Mouse (Mus musculus): ENCODE results near the gene Ces2e. TPM values are rescaled to one million over a fixed set of nuclear protein-coding genes. Genes with fewer than 3 reads are reported as not detected.

Gene Ces2e
- polyA plus RNA-seq, 1 experiment = 713 TPM

- Histone ChIP-seq H3K27ac (ENCODE audit: insufficient read depth, low read depth, low read length) (no peak overlapping the region), H3K4me3 (ENCODE audit: low read depth, low read length) (no peak overlapping the region), H3K4me1 (ENCODE audit: control insufficient read depth, insufficient read depth, insufficient read length, low read length) (0 out of 2 replicates have a peak, but pooled peaks cover 2% of the 10 kb centered on the region), H3K27me3 (ENCODE audit: control insufficient read depth, insufficient read depth, low read length) (no peaks in the 10 kb centered on the region), H3K36me3 (ENCODE audit: control insufficient read depth, insufficient read depth, low read length) (no peaks in the 10 kb centered on the region)
- TF ChIP-seq POLR2A (IDR thresholded peaks at IDR 0.05; ENCODE audit: low read depth, low read length) (no peak), CTCF (IDR thresholded peaks at IDR 0.05; ENCODE audit: extremely low read depth, insufficient read length, insufficient replicate concordance, low read depth, low read length) (no peak)
- 71% methylated on average over 2 of the region's 2 CpGs for whole genome bisulfite sequencing
These were observed 18.6 kb downstream of the Ces2e start for GRCm38 (mm10) chr8:104944665-104945064.

- TF ChIP-seq CTCF (IDR thresholded peaks at IDR 0.05; ENCODE audit: extremely low read depth, insufficient read length, insufficient replicate concordance, low read depth, low read length) (no peak), POLR2A (IDR thresholded peaks at IDR 0.05; ENCODE audit: low read depth, low read length) (no peak)
- no peaks in the 10 kb centered on the region for H3K27me3 ChIP-seq (ENCODE audit: control insufficient read depth, insufficient read depth, low read length)
- 0 out of 2 replicates have a peak, but pooled peaks cover 2% of the 10 kb centered on the region for H3K4me1 ChIP-seq (ENCODE audit: control insufficient read depth, insufficient read depth, insufficient read length, low read length)
- WGBS = 37% methylated on average over 4 of the region's 4 CpGs
- H3K36me3 ChIP-seq (ENCODE audit: control insufficient read depth, insufficient read depth, low read length) = no peaks in the 10 kb centered on the region
- no peak within 1 kb of the TSS for H3K4me3 ChIP-seq (ENCODE audit: low read depth, low read length)
- no peak within 1 kb of the TSS for H3K27ac ChIP-seq (ENCODE audit: insufficient read depth, low read depth, low read length)
These were observed 21.0 kb downstream of the Ces2e start, which contains the start of gene Ces2f for GRCm38 (mm10) chr8:104947056-104947455. Gene Ces2f, plus strand, starts transcription at chr8:104947356.

- Histone ChIP-seq H3K36me3 (ENCODE audit: control insufficient read depth, insufficient read depth, low read length) (no peaks in the 10 kb centered on the region), H3K27me3 (ENCODE audit: control insufficient read depth, insufficient read depth, low read length) (no peaks in the 10 kb centered on the region), H3K4me3 (ENCODE audit: low read depth, low read length) (no peak overlapping the region), H3K27ac (ENCODE audit: insufficient read depth, low read depth, low read length) (no peak overlapping the region), H3K4me1 (ENCODE audit: control insufficient read depth, insufficient read depth, insufficient read length, low read length) (0 out of 2 replicates have a peak, but pooled peaks cover 2% of the 10 kb centered on the region)
- no peak for TF ChIP-seq POLR2A (IDR thresholded peaks at IDR 0.05; ENCODE audit: low read depth, low read length)
- TF ChIP-seq CTCF (IDR thresholded peaks at IDR 0.05; ENCODE audit: extremely low read depth, insufficient read length, insufficient replicate concordance, low read depth, low read length) = no peak
- 76% methylated on average over 5 of the region's 5 CpGs for WGBS
These were observed 23.0 kb downstream of the Ces2e start for GRCm38 (mm10) chr8:104949031-104949430.

- Histone ChIP-seq H3K4me1 (ENCODE audit: control insufficient read depth, insufficient read depth, insufficient read length, low read length) (peaks cover 18% of the 10 kb centered on the region), H3K27me3 (ENCODE audit: control insufficient read depth, insufficient read depth, low read length) (no peaks in the 10 kb centered on the region), H3K36me3 (ENCODE audit: control insufficient read depth, insufficient read depth, low read length) (no peaks in the 10 kb centered on the region), H3K27ac (ENCODE audit: insufficient read depth, low read depth, low read length) (peak within 1 kb of the TSS; percentile 59), H3K4me3 (ENCODE audit: low read depth, low read length) (peak within 1 kb of the TSS; percentile 3; the same call in 1 of the 2 replicates)
- TF ChIP-seq POLR2A (IDR thresholded peaks at IDR 0.05; ENCODE audit: low read depth, low read length) (no peak), CTCF (IDR thresholded peaks at IDR 0.05; ENCODE audit: extremely low read depth, insufficient read length, insufficient replicate concordance, low read depth, low read length) (no peak)
- WGBS = 15% methylated on average over 5 of the region's 5 CpGs
These were observed 35.5 kb downstream of the Ces2e start, which contains the start of gene Ces2g for GRCm38 (mm10) chr8:104961537-104961961. Gene Ces2g, plus strand, starts transcription at chr8:104961718.

GRCm38 (mm10) chr8:104962229-104962901 lies 36.3 kb downstream of the Ces2e start:
- 48% methylated on average over 8 of the region's 8 CpGs for WGBS
- Histone ChIP-seq H3K36me3 (ENCODE audit: control insufficient read depth, insufficient read depth, low read length) (no peaks in the 10 kb centered on the region), H3K27ac (ENCODE audit: insufficient read depth, low read depth, low read length) (peak overlapping the region; percentile 30; the same call in 1 of the 2 replicates), H3K4me3 (ENCODE audit: low read depth, low read length) (no peak overlapping the region), H3K4me1 (ENCODE audit: control insufficient read depth, insufficient read depth, insufficient read length, low read length) (peaks cover 18% of the 10 kb centered on the region), H3K27me3 (ENCODE audit: control insufficient read depth, insufficient read depth, low read length) (no peaks in the 10 kb centered on the region)
- TF ChIP-seq POLR2A (IDR thresholded peaks at IDR 0.05; ENCODE audit: low read depth, low read length) (no peak), CTCF (IDR thresholded peaks at IDR 0.05; ENCODE audit: extremely low read depth, insufficient read length, insufficient replicate concordance, low read depth, low read length) (no peak)

GRCm38 (mm10) chr8:104963375-104963894 lies 37.4 kb downstream of the Ces2e start:
- H3K36me3 ChIP-seq (ENCODE audit: control insufficient read depth, insufficient read depth, low read length) = no peaks in the 10 kb centered on the region
- no peaks in the 10 kb centered on the region for H3K27me3 ChIP-seq (ENCODE audit: control insufficient read depth, insufficient read depth, low read length)
- TF ChIP-seq POLR2A (IDR thresholded peaks at IDR 0.05; ENCODE audit: low read depth, low read length) = no peak
- no peak for TF ChIP-seq CTCF (IDR thresholded peaks at IDR 0.05; ENCODE audit: extremely low read depth, insufficient read length, insufficient replicate concordance, low read depth, low read length)
- WGBS = 44% methylated on average over 4 of the region's 4 CpGs
- no peak overlapping the region for H3K4me3 ChIP-seq (ENCODE audit: low read depth, low read length)
- peaks cover 18% of the 10 kb centered on the region for H3K4me1 ChIP-seq (ENCODE audit: control insufficient read depth, insufficient read depth, insufficient read length, low read length)
- H3K27ac ChIP-seq (ENCODE audit: insufficient read depth, low read depth, low read length) = 0 out of 2 replicates have a peak overlapping the region, but pooled peaks have one; percentile 15

- H3K27ac ChIP-seq (ENCODE audit: insufficient read depth, low read depth, low read length) = no peak overlapping the region; the same call in 1 of the 2 replicates
These were observed 58.1 kb downstream of the Ces2e start for GRCm38 (mm10) chr8:104984126-104984525.

More at GRCm38 (mm10) chr8:104984126-104984525, 58.1 kb downstream of the Ces2e start:
- Histone ChIP-seq H3K27me3 (ENCODE audit: control insufficient read depth, insufficient read depth, low read length) (no peaks in the 10 kb centered on the region), H3K36me3 (ENCODE audit: control insufficient read depth, insufficient read depth, low read length) (no peaks in the 10 kb centered on the region), H3K4me3 (ENCODE audit: low read depth, low read length) (no peak overlapping the region), H3K4me1 (ENCODE audit: control insufficient read depth, insufficient read depth, insufficient read length, low read length) (peaks cover 8% of the 10 kb centered on the region; the same call in 1 of the 2 replicates)
- 96% methylated on average over 5 of the region's 5 CpGs for WGBS
- TF ChIP-seq POLR2A (IDR thresholded peaks at IDR 0.05; ENCODE audit: low read depth, low read length) (no peak), CTCF (IDR thresholded peaks at IDR 0.05; ENCODE audit: extremely low read depth, insufficient read length, insufficient replicate concordance, low read depth, low read length) (no peak)

Other genes with a start within 250 kb of the Ces2e start
- 77.0 and 118 TPM in 2 replicates for gene Ces2a, start 192.3 kb upstream of the Ces2e start, polyA plus RNA-seq (2012; rRNA removed)
- 0.81 and 6.0 TPM in 2 replicates for gene Ces2b, start 94.7 kb upstream of the Ces2e start, polyA plus RNA-seq (2012; rRNA removed)
- 212 and 276 TPM in 2 replicates for gene Ces2c, start 79.2 kb upstream of the Ces2e start, polyA plus RNA-seq (2012; rRNA removed)
- gene Ces2f, start 21.1 kb downstream of the Ces2e start, polyA plus RNA-seq (2012; rRNA removed) = 0.13 TPM in 2 replicates
- gene Ces2g, start 35.5 kb downstream of the Ces2e start, polyA plus RNA-seq (2012; rRNA removed) = 4.5 and 33.3 TPM in 2 replicates
- 0.24 and 0.43 TPM in 2 replicates for gene Ces2h, start 74.6 kb downstream of the Ces2e start, polyA plus RNA-seq (2012; rRNA removed)
- 0.22 and 1.3 TPM in 2 replicates for gene Ces3a, start 122.3 kb downstream of the Ces2e start, polyA plus RNA-seq (2012; rRNA removed)
- 0.18 TPM in 1 of 2 replicates, not detected in the other for gene Ces3b, start 157.5 kb downstream of the Ces2e start, polyA plus RNA-seq (2012; rRNA removed)
- gene Ces4a, start 205.5 kb downstream of the Ces2e start, polyA plus RNA-seq (2012; rRNA removed) = not detected in 2 replicates
- 2.3 and 2.9 TPM in 2 replicates for gene Cbfb, start 244.4 kb downstream of the Ces2e start, polyA plus RNA-seq (2012; rRNA removed)